ENCODE assay signal across 8 mouse cellular contexts in genomic region chr17:28517956-28518614, GRCm38 (mm10). TPM values are rescaled to one million over a fixed set of nuclear protein-coding genes. Genes with fewer than 3 reads are reported as not detected.
DNase-seq lines count a peak whose midpoint lies in the region; ATAC-seq lines count a peak whose summit lies in the region.

No protein-coding gene starts in this region.

- peak overlapping the region; percentile 66 for H3K9ac ChIP-seq in limb, embryonic 12.5 days (replicated peaks)
- H3K9ac ChIP-seq in midbrain, embryonic 14.5 days (replicated peaks; ENCODE audit: low read length) = peak overlapping the region; percentile 47

- peak; percentile 72 for DNase-seq in cerebellum, adult 11 months
- peak; percentile 50 for DNase-seq in embryo, embryonic 10.5 days (ENCODE audit: low spot score)
- DNase-seq in gastrocnemius, postnatal 4 days (ENCODE audit: low spot score in 2 of 2) = peak; percentile 55 to 85
- peak; percentile 97 for DNase-seq in kidney, adult 18-20 months
- DNase-seq in midbrain, embryonic 14.5 days = peak; percentile 88
- peak; percentile 73 to 89 for DNase-seq in spleen, postnatal 36 days (ENCODE audit: low spot score in 2 of 2)

- no peak for ATAC-seq in cerebellum, adult (ENCODE audit: insufficient number of reproducible peaks, low FRiP score, low TSS enrichment)
- no peak; the same call in 1 of the 2 replicates for ATAC-seq in limb, embryonic 12.5 days (ENCODE audit: insufficient number of reproducible peaks, insufficient read depth, low FRiP score, low TSS enrichment, low read depth)
- ATAC-seq in midbrain, embryonic 14.5 days (ENCODE audit: low FRiP score, low TSS enrichment) = peak; percentile 62

- H3K27ac ChIP-seq in limb, embryonic 12.5 days = peak overlapping the region; percentile 74
- H3K27ac ChIP-seq in midbrain, embryonic 14.5 days (replicated peaks; ENCODE audit: low read depth, low read length) = peak overlapping the region; percentile 43; the same call in 1 of the 2 replicates

- under 1% methylated on average over 45 of the region's 46 CpGs for WGBS in limb, embryonic 12.5 days
- WGBS in midbrain, embryonic 14.5 days = 1% methylated on average over 46 of the region's 46 CpGs

- H3K4me3 ChIP-seq in limb, embryonic 12.5 days (replicated peaks) = peak overlapping the region; percentile 48
- H3K4me3 ChIP-seq in midbrain, embryonic 14.5 days (replicated peaks; ENCODE audit: low read depth, low read length) = peak overlapping the region; percentile 39

- H3K9me3 ChIP-seq in limb, embryonic 12.5 days = no peaks in the 10 kb centered on the region
- no peaks in the 10 kb centered on the region for H3K9me3 ChIP-seq in midbrain, embryonic 14.5 days (ENCODE audit: control insufficient read depth, low read length)

- peak overlapping the region; percentile 90 for H3K4me2 ChIP-seq in limb, embryonic 12.5 days
- H3K4me2 ChIP-seq in midbrain, embryonic 14.5 days (ENCODE audit: low read length) = peak overlapping the region; percentile 70

- H3K27me3 ChIP-seq in limb, embryonic 12.5 days = peaks cover 45% of the 10 kb centered on the region
- peaks cover 18% of the 10 kb centered on the region; the same call in 1 of the 2 replicates for H3K27me3 ChIP-seq in midbrain, embryonic 14.5 days (ENCODE audit: control insufficient read depth, insufficient read depth, low read length)

- no peaks in the 10 kb centered on the region for H3K36me3 ChIP-seq in limb, embryonic 12.5 days
- H3K36me3 ChIP-seq in midbrain, embryonic 14.5 days (ENCODE audit: control insufficient read depth, insufficient read depth, low read length) = no peaks in the 10 kb centered on the region

- H3K4me1 ChIP-seq in limb, embryonic 12.5 days (replicated peaks) = peaks cover 33% of the 10 kb centered on the region
- peaks cover 11% of the 10 kb centered on the region for H3K4me1 ChIP-seq in midbrain, embryonic 14.5 days (ENCODE audit: control insufficient read depth, insufficient read depth, low read length)

RNA-seq across cellular contexts. Expression of gene Fkbp5, which starts 0.8 kb away (rescaled TPM):
- total RNA-seq in gastrocnemius, postnatal 4 days (2021) = 10 to 100 TPM; 11.5 to 12.0 TPM
- polyA plus RNA-seq in limb, embryonic 12.5 days (2016; fragmentation: Nextera tagmentation; extraction: Ambion mirVana) = 36.2 and 42.4 TPM in 2 replicates
- 11.6 and 22.2 TPM in 2 replicates for polyA plus RNA-seq in midbrain, embryonic 14.5 days (2014; fragmentation: Nextera tagmentation; extraction: Ambion mirVana)

RNA-seq across cellular contexts. Expression of gene Armc12, which starts 12.5 kb away (rescaled TPM):
- total RNA-seq in gastrocnemius, postnatal 4 days (2021) = not detected
- not detected in 2 replicates for polyA plus RNA-seq in limb, embryonic 12.5 days (2016; fragmentation: Nextera tagmentation; extraction: Ambion mirVana)
- polyA plus RNA-seq in midbrain, embryonic 14.5 days (2014; fragmentation: Nextera tagmentation; extraction: Ambion mirVana) = not detected in 2 replicates

RNA-seq across cellular contexts. Expression of gene Clpsl2, which starts 31.1 kb away (rescaled TPM):
- total RNA-seq in gastrocnemius, postnatal 4 days (2021) = not detected
- not detected in 2 replicates for polyA plus RNA-seq in limb, embryonic 12.5 days (2016; fragmentation: Nextera tagmentation; extraction: Ambion mirVana)
- not detected in 2 replicates for polyA plus RNA-seq in midbrain, embryonic 14.5 days (2014; fragmentation: Nextera tagmentation; extraction: Ambion mirVana)

RNA-seq across cellular contexts. Expression of gene Clps, which starts 42.5 kb away (rescaled TPM):
- not detected for total RNA-seq in gastrocnemius, postnatal 4 days (2021)
- not detected in 2 replicates for polyA plus RNA-seq in limb, embryonic 12.5 days (2016; fragmentation: Nextera tagmentation; extraction: Ambion mirVana)
- polyA plus RNA-seq in midbrain, embryonic 14.5 days (2014; fragmentation: Nextera tagmentation; extraction: Ambion mirVana) = not detected in 2 replicates

RNA-seq across cellular contexts. Expression of gene Lhfpl5, which starts 57.4 kb away (rescaled TPM):
- total RNA-seq in gastrocnemius, postnatal 4 days (2021) = not detected
- polyA plus RNA-seq in limb, embryonic 12.5 days (2016; fragmentation: Nextera tagmentation; extraction: Ambion mirVana) = 0.46 and 0.89 TPM in 2 replicates
- 7.1 and 11.0 TPM in 2 replicates for polyA plus RNA-seq in midbrain, embryonic 14.5 days (2014; fragmentation: Nextera tagmentation; extraction: Ambion mirVana)
